Mouse (Mus musculus): ENCODE results near the gene Col4a3bp.

- TF ChIP-seq POLR2A (IDR thresholded peaks at IDR 0.05; ENCODE audit: extremely low read depth, insufficient read depth, low read length) (no peak), CTCF (IDR thresholded peaks at IDR 0.05; ENCODE audit: low read depth, low read length) (no peak)
Observed at GRCm38 (mm10) chr13:96510635-96511034, 31.8 kb upstream of the Col4a3bp start.
